Mouse (Mus musculus): ENCODE data around the gene Pkp4. TPM values are rescaled to one million over a fixed set of nuclear protein-coding genes. Genes with fewer than 3 reads are reported as not detected.

The Pkp4 gene
- total and polyA plus RNA-seq, 3 experiments = not detected

DNA sequence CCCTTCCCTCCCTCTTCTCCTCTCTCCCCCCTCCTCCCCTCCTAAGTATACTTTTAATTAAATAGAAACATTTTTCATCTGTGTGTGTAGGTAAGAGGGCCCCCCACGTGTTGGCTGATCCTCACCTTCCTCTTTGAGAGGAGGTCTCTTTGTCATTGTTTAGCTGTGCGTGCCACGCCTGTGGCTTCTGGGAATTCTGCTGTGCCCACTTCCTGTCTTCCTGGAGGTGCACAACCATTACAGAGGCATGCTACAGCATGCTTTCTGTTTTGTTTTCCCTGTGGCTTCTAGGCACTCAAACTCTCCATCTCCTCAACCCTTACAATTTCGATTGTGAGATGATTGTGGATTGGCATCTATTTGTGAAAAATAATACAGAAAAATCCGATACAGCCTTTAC is 10.9 kb downstream of the Pkp4 start:
- no peak overlapping the region for H3K4me3 ChIP-seq (ENCODE audit: control insufficient read depth in 1 of 2, insufficient read depth in 1 of 2, low read depth in 2 of 2, low read length in 2 of 2)
- H3K9me3 ChIP-seq (replicated peaks; ENCODE audit: insufficient read depth, low read length) = no peaks in the 10 kb centered on the region
- no peak for DNase-seq (ENCODE audit: low read depth, low spot score)
- no peaks in the 10 kb centered on the region for H3K27me3 ChIP-seq (ENCODE audit: control insufficient read depth in 1 of 2, insufficient read depth in 2 of 2, low read length in 2 of 2)
- no peaks in the 10 kb centered on the region for H3K79me2 ChIP-seq (ENCODE audit: control insufficient read depth, insufficient read depth, low read length, poor library complexity)
- no peaks in the 10 kb centered on the region for H3K36me3 ChIP-seq (ENCODE audit: control insufficient read depth in 1 of 2, insufficient read depth in 2 of 2, low read length in 2 of 2)
- H3K27ac ChIP-seq (ENCODE audit: control insufficient read depth, low read depth, low read length) = no peak overlapping the region
- H3K9ac ChIP-seq (ENCODE audit: control insufficient read depth, low read depth, low read length, poor library complexity, severe bottlenecking) = no peak overlapping the region
- no peak for TF ChIP-seq RCOR1 (IDR thresholded peaks at IDR 0.05; ENCODE audit: low read depth, low read length)
- no peak for TF ChIP-seq CTCF (IDR thresholded peaks at IDR 0.05 in 2 of 3, conservative IDR thresholded peaks at IDR 0.05 in 1 of 3; ENCODE audit: control insufficient read depth in 1 of 3, insufficient read depth in 1 of 3, low read depth in 2 of 3, low read length in 3 of 3, poor library complexity in 1 of 3, severe bottlenecking in 1 of 3)
- TF ChIP-seq HCFC1 (IDR thresholded peaks at IDR 0.05; ENCODE audit: low read depth, low read length) = no peak
- no peak for TF ChIP-seq KAT2A (conservative IDR thresholded peaks at IDR 0.05; ENCODE audit: low read depth, low read length)
- TF ChIP-seq TCF12 (IDR thresholded peaks at IDR 0.05; ENCODE audit: low read depth, low read length) = no peak
- no peak for TF ChIP-seq MYB (IDR thresholded peaks at IDR 0.05; ENCODE audit: low read depth, low read length)
- no peak for TF ChIP-seq BHLHE40 (IDR thresholded peaks at IDR 0.05; ENCODE audit: borderline replicate concordance, low read depth, low read length)
- no peak for TF ChIP-seq MYC (IDR thresholded peaks at IDR 0.05; ENCODE audit: low read depth, low read length)
- no peak for TF ChIP-seq EP300 (IDR thresholded peaks at IDR 0.05; ENCODE audit: low read depth in 1 of 2, low read length in 2 of 2)
- no peak for TF ChIP-seq MAFK (IDR thresholded peaks at IDR 0.05; ENCODE audit: borderline replicate concordance, low read depth, low read length)
- no peaks in the 10 kb centered on the region for H3K4me1 ChIP-seq (ENCODE audit: control insufficient read depth in 1 of 2, insufficient read depth in 2 of 2, low read length in 2 of 2)

GRCm38 (mm10) chr2:59175926-59176325 is 15.3 kb downstream of the Pkp4 start:
- Histone ChIP-seq H3K27ac (ENCODE audit: control insufficient read depth, low read depth, low read length) (no peak overlapping the region), H3K4me3 (ENCODE audit: control insufficient read depth in 1 of 2, insufficient read depth in 1 of 2, low read depth in 2 of 2, low read length in 2 of 2) (no peak overlapping the region), H3K9ac (ENCODE audit: control insufficient read depth, low read depth, low read length, poor library complexity, severe bottlenecking) (no peak overlapping the region), H3K9me3 (replicated peaks; ENCODE audit: insufficient read depth, low read length) (no peaks in the 10 kb centered on the region), H3K27me3 (ENCODE audit: control insufficient read depth in 1 of 2, insufficient read depth in 2 of 2, low read length in 2 of 2) (no peaks in the 10 kb centered on the region), H3K4me1 (ENCODE audit: control insufficient read depth in 1 of 2, insufficient read depth in 2 of 2, low read length in 2 of 2) (no peaks in the 10 kb centered on the region), H3K79me2 (ENCODE audit: control insufficient read depth, insufficient read depth, low read length, poor library complexity) (no peaks in the 10 kb centered on the region), H3K36me3 (ENCODE audit: control insufficient read depth in 1 of 2, insufficient read depth in 2 of 2, low read length in 2 of 2) (no peaks in the 10 kb centered on the region)
- TF ChIP-seq POLR2AphosphoS5 (IDR thresholded peaks at IDR 0.05; ENCODE audit: borderline replicate concordance, low read depth, low read length) = no peak
- no peak for TF ChIP-seq EP300 (IDR thresholded peaks at IDR 0.05; ENCODE audit: low read depth in 1 of 2, low read length in 2 of 2)
- no peak for TF ChIP-seq MXI1 (IDR thresholded peaks at IDR 0.05; ENCODE audit: low read depth, low read length)
- no peak for TF ChIP-seq CHD1 (IDR thresholded peaks at IDR 0.05; ENCODE audit: low read depth, low read length)
- no peak for TF ChIP-seq RCOR1 (IDR thresholded peaks at IDR 0.05; ENCODE audit: low read depth, low read length)
- no peak for TF ChIP-seq HCFC1 (IDR thresholded peaks at IDR 0.05; ENCODE audit: low read depth, low read length)
- no peak for TF ChIP-seq JUND (IDR thresholded peaks at IDR 0.05; ENCODE audit: low read depth, low read length)
- no peak for TF ChIP-seq MYB (IDR thresholded peaks at IDR 0.05; ENCODE audit: low read depth, low read length)
- no peak for TF ChIP-seq POLR2AphosphoS2 (IDR thresholded peaks at IDR 0.05; ENCODE audit: low read length)
- no peak for TF ChIP-seq MAX (IDR thresholded peaks at IDR 0.05; ENCODE audit: low read length)
- no peak for TF ChIP-seq MYC (IDR thresholded peaks at IDR 0.05; ENCODE audit: low read depth, low read length)
- TF ChIP-seq E2F4 (IDR thresholded peaks at IDR 0.05; ENCODE audit: borderline replicate concordance, low read depth, low read length) = no peak
- no peak for TF ChIP-seq UBTF (IDR thresholded peaks at IDR 0.05; ENCODE audit: borderline replicate concordance, insufficient read depth, low read depth, low read length)
- no peak for TF ChIP-seq ZKSCAN1 (IDR thresholded peaks at IDR 0.05; ENCODE audit: low read depth, low read length)
- TF ChIP-seq TCF12 (IDR thresholded peaks at IDR 0.05; ENCODE audit: low read depth, low read length) = no peak
- no peak for TF ChIP-seq MAZ (IDR thresholded peaks at IDR 0.05; ENCODE audit: low read depth, low read length)
- TF ChIP-seq ZNF384 (IDR thresholded peaks at IDR 0.05; ENCODE audit: low read depth, low read length) = no peak
- TF ChIP-seq SMC3 (IDR thresholded peaks at IDR 0.05; ENCODE audit: low read depth, low read length) = no peak
- TF ChIP-seq MAFK (IDR thresholded peaks at IDR 0.05; ENCODE audit: borderline replicate concordance, low read depth, low read length) = no peak
- TF ChIP-seq ZMIZ1 (IDR thresholded peaks at IDR 0.05; ENCODE audit: low read depth, low read length) = no peak
- no peak for DNase-seq (ENCODE audit: low read depth, low spot score)
